Mouse (Mus musculus) kidney, embryonic 14.5 days (tissue): ENCODE measurements around the gene BC049352. TPM values are rescaled to one million over a fixed set of nuclear protein-coding genes. Genes with fewer than 3 reads are reported as not detected.

Experiments
- ATAC-seq: fragments of 200-750 bp; cut with Nextera tagmentation; 2 replicates; pipeline ENCODE4 v1.8.0; 2017; ENCODE audit warnings: moderate number of reproducible peaks, mild to moderate bottlenecking, moderate TSS enrichment, moderate library complexity; ENCODE audit not compliant: low FRiP score, low TSS enrichment
- H3K27ac ChIP-seq: fragments of 300-500 bp; sonication (generic); 2 replicates; pipeline ENCODE4 v1.5.1; 2014; ENCODE audit warnings: low read depth, mild to moderate bottlenecking, low read length, moderate library complexity, mixed read lengths
- H3K27me3 ChIP-seq: fragments of 300-500 bp; sonication (generic); 2 replicates; pipeline ENCODE4 v1.6.1; 2014; ENCODE audit warnings: mild to moderate bottlenecking, low read length; ENCODE audit not compliant: control insufficient read depth, insufficient read depth
- H3K36me3 ChIP-seq: fragments of 300-500 bp; sonication (generic); 2 replicates; pipeline ENCODE4 v1.6.1; 2014; ENCODE audit warnings: low read length, mixed read lengths; ENCODE audit not compliant: control insufficient read depth, insufficient read depth
- H3K4me1 ChIP-seq: fragments of 300-500 bp; sonication (generic); 2 replicates; pipeline ENCODE4 v1.6.1; 2014; ENCODE audit warnings: low read length, mixed read lengths; ENCODE audit not compliant: control insufficient read depth, insufficient read depth
- H3K4me2 ChIP-seq: fragments of 300-500 bp; sonication (generic); replicated peaks from 2 replicates; pipeline ENCODE4 v1.6.1; 2014; ENCODE audit warnings: low read depth, mild to moderate bottlenecking, low read length
- H3K4me3 ChIP-seq: fragments of 300-500 bp; sonication (generic); 2 replicates; pipeline ENCODE4 v1.5.1; 2014; ENCODE audit warnings: mild to moderate bottlenecking, low read length
- H3K9ac ChIP-seq: fragments of 300-500 bp; sonication (generic); 2 replicates; pipeline ENCODE4 v1.6.1; 2014; ENCODE audit warnings: low read depth, mild to moderate bottlenecking, low read length, moderate library complexity
- H3K9me3 ChIP-seq: fragments of 300-500 bp; sonication (generic); 2 replicates; pipeline ENCODE4 v1.6.1; 2016; ENCODE audit warnings: low read length; ENCODE audit not compliant: control insufficient read depth
- WGBS: fragments of 180-500 bp; shearing (Covaris S2); extraction: QIAGEN DNeasy Blood & Tissue Kit; methylation state at CpG from one replicate; pipeline ENCODE4 v1.1.7; 2014; 5-methylcytosine and 5-hydroxymethylcytosine counted together
- microRNA-seq: library from miRNA; unstranded; fragments of <30 nt; microRNA quantifications from one replicate; pipeline ENCODE4, GENCODE M21; 2016
- polyA plus RNA-seq: library from polyadenylated mRNA; unstranded; fragments of >200 nt; fragmentation: Nextera tagmentation; extraction: Ambion mirVana; gene quantifications from 2 replicates; pipeline ENCODE4 v1.2.1, GENCODE M21; 2014

BC049352 gene
- polyA plus RNA-seq, 1 experiment from 2014 or later: not detected

GRCm38 (mm10) chr9:45291481-45292168 lies 109.8 kb downstream of the BC049352 start:
- H3K9ac ChIP-seq: no peak overlapping the region
- ATAC-seq: no peak
- no peak overlapping the region for H3K27ac ChIP-seq
- H3K9me3 ChIP-seq: no peaks in the 10 kb centered on the region
- H3K36me3 ChIP-seq: no peaks in the 10 kb centered on the region
- WGBS: 86% methylated on average over 11 of the region's 11 CpGs
- no peak overlapping the region for H3K4me3 ChIP-seq
- H3K27me3 ChIP-seq: no peaks in the 10 kb centered on the region
- H3K4me1 ChIP-seq: no peaks in the 10 kb centered on the region
- H3K4me2 ChIP-seq: no peak overlapping the region

GRCm38 (mm10) chr9:45294210-45295011 lies 112.6 kb downstream of the BC049352 start:
- Histone ChIP-seq H3K9me3 (no peaks in the 10 kb centered on the region), H3K27me3 (no peaks in the 10 kb centered on the region), H3K4me2 (no peak overlapping the region), H3K4me3 (no peak overlapping the region), H3K9ac (no peak overlapping the region), H3K36me3 (no peaks in the 10 kb centered on the region), H3K4me1 (no peaks in the 10 kb centered on the region), H3K27ac (no peak overlapping the region)
- 57% methylated on average over 10 of the region's 10 CpGs for WGBS
- no peak for ATAC-seq

- Histone ChIP-seq H3K36me3 (no peaks in the 10 kb centered on the region), H3K9ac (no peak overlapping the region), H3K4me2 (no peak overlapping the region), H3K27ac (no peak overlapping the region), H3K4me3 (no peak overlapping the region), H3K27me3 (no peaks in the 10 kb centered on the region), H3K9me3 (no peaks in the 10 kb centered on the region; the same call in 1 of the 2 replicates), H3K4me1 (no peaks in the 10 kb centered on the region)
- 84% methylated on average over 11 of the region's 11 CpGs for WGBS
- ATAC-seq: no peak
These were observed 117.6 kb downstream of the BC049352 start for GRCm38 (mm10) chr9:45299231-45300006.

Small RNA genes lying within 50 kb of the gene (microRNA-seq; reads per million reads assigned to microRNA genes)
- not detected for gene Mir7086

Other genes starting within 250 kb of the BC049352 start
- 25.6 and 38.2 TPM in 2 replicates for gene Ube4a, start 216.4 kb upstream of the BC049352 start, polyA plus RNA-seq
- gene Cd3g, start 201.6 kb upstream of the BC049352 start, polyA plus RNA-seq: not detected in 2 replicates
- gene Cd3d, start 200.2 kb upstream of the BC049352 start, polyA plus RNA-seq: not detected in 2 replicates
- gene Cd3e, start 172.4 kb upstream of the BC049352 start, polyA plus RNA-seq: not detected in 2 replicates
- 11.0 and 22.2 TPM in 2 replicates for gene Mpzl2, start 142.2 kb upstream of the BC049352 start, polyA plus RNA-seq
- 2.3 and 3.0 TPM in 2 replicates for gene Mpzl3, start 126.8 kb upstream of the BC049352 start, polyA plus RNA-seq
- gene Jaml, start 102.8 kb upstream of the BC049352 start, polyA plus RNA-seq: 0.46 TPM in 1 of 2 replicates, not detected in the other
- 4.6 and 5.3 TPM in 2 replicates for gene Scn2b, start 64.2 kb upstream of the BC049352 start, polyA plus RNA-seq
- 0.11 and 0.16 TPM in 2 replicates for gene Scn4b, start 43.6 kb upstream of the BC049352 start, polyA plus RNA-seq
- gene Tmprss4, start 22.1 kb downstream of the BC049352 start, polyA plus RNA-seq: 0.26 and 1.1 TPM in 2 replicates
- gene Il10ra, start 87.1 kb downstream of the BC049352 start, polyA plus RNA-seq: 0.31 and 0.97 TPM in 2 replicates
- 0.06 and 0.08 TPM in 2 replicates for gene Tmprss13, start 137.1 kb downstream of the BC049352 start, polyA plus RNA-seq
- 139 and 156 TPM in 2 replicates for gene Fxyd6, start 188.2 kb downstream of the BC049352 start, polyA plus RNA-seq
- gene Fxyd2, start 217.7 kb downstream of the BC049352 start, polyA plus RNA-seq: 137 and 153 TPM in 2 replicates
- gene Dscaml1, start 244.6 kb downstream of the BC049352 start, polyA plus RNA-seq: 0.14 and 0.23 TPM in 2 replicates